Mouse (Mus musculus) G1E (cell line): Measurements from ENCODE around the gene Gm49336.

Experiments used
- CTCF ChIP-seq: IDR thresholded peaks from 2 replicates; pipeline ENCODE4 v1.5.1; 2012; ENCODE audit warnings: low read depth, low read length, inconsistent platforms, mixed read lengths
- GATA1 ChIP-seq: IDR thresholded peaks from 2 replicates; pipeline ENCODE4 v1.6.1; 2012; ENCODE audit warnings: borderline replicate concordance, low read length, inconsistent platforms, mixed read lengths

GRCm38 (mm10) chr14:60181306-60181705 lies 70.0 kb downstream of the Gm49336 start:
- no peak for TF ChIP-seq CTCF
- TF ChIP-seq GATA1: no peak
